Mouse (Mus musculus): ENCODE measurements at regions not wholly inside any gene's neighbourhood (a gene's known extent, or its start where the extent isn't known, plus 50 kb on each side); places are given as distances from the start of the nearest gene placed in this dataset.
"Not testable (repeated sequence)": the region's sequence is repeated elsewhere in the genome, so short reads cannot be mapped to it uniquely, and the experiment has no call there.

DNA sequence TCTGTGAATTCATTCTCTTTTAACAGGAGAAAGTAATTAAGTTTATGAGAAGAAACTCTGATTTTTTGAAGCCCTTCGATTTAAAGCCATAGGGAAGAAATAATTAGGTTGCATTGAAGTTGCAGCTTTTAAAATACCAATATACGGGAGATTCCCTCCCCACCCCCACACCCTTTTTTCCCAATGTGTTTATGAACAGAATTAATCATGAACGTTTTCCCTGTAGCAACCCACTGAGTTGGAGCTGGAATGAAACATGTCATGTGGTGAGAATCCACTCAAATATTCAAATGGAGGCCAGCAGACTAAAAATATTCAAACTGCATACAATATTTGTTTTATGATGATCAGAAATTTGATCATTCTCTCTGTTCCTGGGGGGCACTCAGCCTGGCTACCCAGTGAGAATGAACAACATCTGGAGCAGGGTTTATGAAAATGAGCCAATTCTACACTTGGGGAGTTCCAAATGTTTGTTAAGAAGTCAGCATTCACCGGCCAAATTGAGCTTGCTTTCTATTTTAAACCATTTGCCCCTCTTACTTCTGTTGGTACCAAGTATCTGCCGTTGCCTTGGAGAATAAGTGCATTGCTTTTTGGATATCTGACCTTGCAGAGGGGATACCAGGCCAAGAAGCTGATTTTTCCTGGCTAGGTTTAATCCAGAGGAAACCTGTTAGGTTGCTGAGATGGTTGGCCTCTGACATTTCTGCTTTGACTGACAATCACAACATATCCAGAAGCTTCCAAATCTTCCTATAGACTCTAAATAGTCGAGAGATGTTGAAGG is 127.8 kb upstream of the Arhgap20 start:
- ATAC-seq (ENCODE audit: insufficient number of reproducible peaks, low FRiP score, low TSS enrichment, low read depth): no peak
- Histone ChIP-seq H3K36me3 (no peaks in the 10 kb centered on the region), H3K4me2 (no peak overlapping the region), H3K4me1 (no peaks in the 10 kb centered on the region), H3K9ac (no peak overlapping the region), H3K4me3 (no peak overlapping the region), H3K27me3 (no peaks in the 10 kb centered on the region), H3K9me3 (no peaks in the 10 kb centered on the region), H3K27ac (no peak overlapping the region)
- WGBS: 30% methylated on average over 6 of the region's 6 CpGs

DNA sequence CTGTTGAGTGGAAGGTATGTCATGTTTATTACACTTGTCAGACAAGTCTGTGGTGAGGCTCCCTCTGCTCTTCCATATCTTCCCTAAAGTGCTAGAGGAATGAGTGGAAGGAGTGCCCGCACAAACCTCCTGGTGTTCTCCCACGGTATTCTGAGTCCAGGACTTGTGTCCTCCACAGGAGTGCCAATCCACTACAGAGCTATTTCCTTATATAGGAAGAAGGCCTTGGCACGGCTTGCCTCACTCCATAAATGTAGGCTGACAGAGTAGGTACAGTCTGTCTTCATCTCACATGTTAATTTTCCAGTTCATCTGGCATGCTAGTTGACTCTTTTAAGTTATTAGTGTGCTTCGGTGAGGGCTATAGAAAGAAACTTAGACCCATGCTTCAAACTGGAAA is 123.4 kb upstream of the Arhgap20 start:
- Histone ChIP-seq H3K4me3 (no peak overlapping the region), H3K9me3 (no peaks in the 10 kb centered on the region), H3K4me2 (no peak overlapping the region), H3K27ac (no peak overlapping the region), H3K27me3 (no peaks in the 10 kb centered on the region), H3K4me1 (no peaks in the 10 kb centered on the region), H3K9ac (no peak overlapping the region), H3K36me3 (no peaks in the 10 kb centered on the region)
- no peak for ATAC-seq (ENCODE audit: insufficient number of reproducible peaks, low FRiP score, low TSS enrichment, low read depth)
- WGBS: 74% methylated on average over 4 of the region's 4 CpGs

DNA sequence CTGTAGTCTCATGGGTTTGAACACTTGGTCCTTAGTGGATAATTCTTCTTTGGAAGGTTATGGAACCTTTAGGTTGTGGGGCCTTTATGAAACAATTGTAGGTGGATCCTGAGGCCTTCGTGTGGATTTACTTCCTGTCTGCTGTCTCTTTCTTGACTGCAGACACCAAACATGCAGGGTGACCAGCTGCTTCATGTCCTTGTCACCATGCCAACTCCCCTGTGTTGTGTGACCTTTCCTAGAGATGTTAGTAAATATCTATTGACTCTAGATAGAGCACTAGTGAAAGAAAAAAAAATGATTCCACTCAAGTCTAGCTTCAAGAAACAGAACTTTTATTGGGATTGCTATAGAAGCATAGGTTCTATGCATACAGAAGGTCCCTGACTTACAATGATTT is 119.7 kb upstream of the Arhgap20 start:
- no peak overlapping the region for H3K9ac ChIP-seq

DNA sequence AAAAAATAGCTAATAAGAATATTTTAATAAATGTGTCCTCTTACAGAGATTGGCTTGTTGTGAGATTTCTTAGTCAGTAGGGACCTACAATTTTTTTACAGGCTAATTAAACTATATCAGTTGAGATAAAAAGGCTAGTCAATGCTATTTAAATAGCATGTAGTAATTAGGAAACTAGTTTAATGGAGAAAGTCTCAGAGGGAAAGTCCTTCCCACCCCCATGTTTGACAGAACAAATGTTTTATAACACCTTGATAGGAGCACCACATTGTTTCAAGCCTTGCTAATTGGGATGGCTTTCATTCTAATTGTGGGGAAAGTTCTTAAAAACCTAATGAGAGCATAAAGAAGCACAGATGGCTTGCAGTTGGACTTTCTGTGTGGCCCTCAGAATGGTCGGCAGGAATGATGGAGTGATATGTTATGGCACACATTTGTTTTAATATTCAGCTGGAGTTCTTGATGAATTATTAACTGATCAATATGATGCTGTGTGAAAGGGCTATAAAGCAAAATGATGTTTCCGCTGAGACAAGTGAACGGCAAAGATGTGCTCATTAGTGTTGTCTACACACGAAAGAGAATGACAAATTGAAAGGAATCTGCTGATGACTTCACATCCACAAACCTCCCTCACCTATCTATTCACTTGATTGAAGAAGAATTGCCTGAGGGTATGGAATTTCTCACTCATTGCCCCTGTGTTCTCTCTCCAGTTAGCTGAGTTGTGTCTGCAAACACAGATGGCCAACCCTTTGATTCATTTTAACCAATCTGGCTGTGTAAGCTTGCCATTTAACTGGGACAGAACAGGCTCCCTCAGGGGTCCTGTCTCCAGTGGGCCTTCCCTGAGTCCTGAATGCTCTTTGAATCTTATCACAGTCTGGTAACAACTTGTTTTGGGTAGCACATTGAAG is 111.5 kb upstream of the Arhgap20 start:
- Histone ChIP-seq H3K4me1 (no peaks in the 10 kb centered on the region), H3K4me3 (no peak overlapping the region), H3K36me3 (no peaks in the 10 kb centered on the region), H3K27me3 (no peaks in the 10 kb centered on the region), H3K4me2 (no peak overlapping the region), H3K27ac (no peak overlapping the region), H3K9me3 (no peaks in the 10 kb centered on the region), H3K9ac (no peak overlapping the region)
- 56% methylated on average over 4 of the region's 4 CpGs for WGBS
- ATAC-seq (ENCODE audit: insufficient number of reproducible peaks, low FRiP score, low TSS enrichment, low read depth): no peak

More for the DNA sequence above, 119.7 kb upstream of the Arhgap20 start:
- no peak for ATAC-seq (ENCODE audit: insufficient number of reproducible peaks, low FRiP score, low TSS enrichment, low read depth)
- 53% methylated on average over 1 of the region's 1 CpGs for WGBS
- H3K4me3 ChIP-seq: no peak overlapping the region
- no peak overlapping the region for H3K27ac ChIP-seq
- H3K4me1 ChIP-seq: no peaks in the 10 kb centered on the region
- H3K36me3 ChIP-seq: no peaks in the 10 kb centered on the region
- no peak overlapping the region for H3K4me2 ChIP-seq
- no peaks in the 10 kb centered on the region for H3K27me3 ChIP-seq
- no peaks in the 10 kb centered on the region for H3K9me3 ChIP-seq

DNA sequence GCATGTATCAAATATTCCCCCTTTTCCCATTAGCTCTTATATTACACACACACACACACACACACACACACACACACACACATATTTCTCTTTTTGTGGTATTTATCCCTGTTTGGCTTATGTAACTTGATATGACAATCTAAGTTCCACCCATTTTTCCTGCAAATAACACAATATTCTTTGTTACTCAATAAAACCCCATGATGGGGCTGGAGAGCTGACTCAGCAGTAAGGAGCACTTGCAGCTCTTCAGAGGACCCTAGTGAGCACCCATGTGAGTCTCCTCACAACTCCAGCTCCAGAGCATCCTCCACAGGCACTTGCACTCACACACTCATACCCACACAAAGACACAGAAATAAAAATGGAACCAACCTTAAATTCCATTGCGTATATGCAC is 110.5 kb upstream of the Arhgap20 start:
- H3K4me2 ChIP-seq: no peak overlapping the region
- H3K27ac ChIP-seq: no peak overlapping the region
- H3K4me1 ChIP-seq: no peaks in the 10 kb centered on the region
- H3K36me3 ChIP-seq: no peaks in the 10 kb centered on the region
- no peaks in the 10 kb centered on the region for H3K27me3 ChIP-seq
- ATAC-seq (ENCODE audit: insufficient number of reproducible peaks, low FRiP score, low TSS enrichment, low read depth): no peak
- no peaks in the 10 kb centered on the region for H3K9me3 ChIP-seq
- H3K4me3 ChIP-seq: no peak overlapping the region
- H3K9ac ChIP-seq: no peak overlapping the region
- WGBS: 86% methylated on average over 1 of the region's 1 CpGs

DNA sequence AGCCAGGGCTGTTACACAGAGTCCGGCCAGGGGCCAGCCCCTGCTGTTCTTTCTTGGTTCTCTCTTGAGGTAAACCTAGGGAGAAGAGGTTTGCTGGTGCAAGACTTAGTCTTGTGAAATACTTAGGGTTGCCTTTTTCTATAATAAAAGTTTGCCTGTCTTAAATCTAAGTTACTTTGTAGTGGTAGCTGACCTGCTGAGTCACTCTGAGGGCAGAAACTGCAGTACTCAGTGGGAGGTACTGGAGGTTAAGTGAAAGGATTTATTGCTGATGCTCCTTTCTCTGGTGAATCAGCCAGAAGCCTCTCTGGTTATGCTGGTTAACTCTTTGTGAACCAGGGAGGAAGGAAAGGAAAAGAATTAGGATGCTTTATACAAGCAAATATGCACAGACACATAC is 107.3 kb upstream of the Arhgap20 start:
- H3K27ac ChIP-seq: no peak overlapping the region
- H3K36me3 ChIP-seq: no peaks in the 10 kb centered on the region
- H3K4me2 ChIP-seq: no peak overlapping the region
- no peak overlapping the region for H3K4me3 ChIP-seq
- no peaks in the 10 kb centered on the region for H3K9me3 ChIP-seq
- WGBS: 73% methylated on average over 1 of the region's 1 CpGs
- H3K4me1 ChIP-seq: no peaks in the 10 kb centered on the region
- no peaks in the 10 kb centered on the region for H3K27me3 ChIP-seq
- no peak for ATAC-seq (ENCODE audit: insufficient number of reproducible peaks, low FRiP score, low TSS enrichment, low read depth)
- H3K9ac ChIP-seq: no peak overlapping the region

DNA sequence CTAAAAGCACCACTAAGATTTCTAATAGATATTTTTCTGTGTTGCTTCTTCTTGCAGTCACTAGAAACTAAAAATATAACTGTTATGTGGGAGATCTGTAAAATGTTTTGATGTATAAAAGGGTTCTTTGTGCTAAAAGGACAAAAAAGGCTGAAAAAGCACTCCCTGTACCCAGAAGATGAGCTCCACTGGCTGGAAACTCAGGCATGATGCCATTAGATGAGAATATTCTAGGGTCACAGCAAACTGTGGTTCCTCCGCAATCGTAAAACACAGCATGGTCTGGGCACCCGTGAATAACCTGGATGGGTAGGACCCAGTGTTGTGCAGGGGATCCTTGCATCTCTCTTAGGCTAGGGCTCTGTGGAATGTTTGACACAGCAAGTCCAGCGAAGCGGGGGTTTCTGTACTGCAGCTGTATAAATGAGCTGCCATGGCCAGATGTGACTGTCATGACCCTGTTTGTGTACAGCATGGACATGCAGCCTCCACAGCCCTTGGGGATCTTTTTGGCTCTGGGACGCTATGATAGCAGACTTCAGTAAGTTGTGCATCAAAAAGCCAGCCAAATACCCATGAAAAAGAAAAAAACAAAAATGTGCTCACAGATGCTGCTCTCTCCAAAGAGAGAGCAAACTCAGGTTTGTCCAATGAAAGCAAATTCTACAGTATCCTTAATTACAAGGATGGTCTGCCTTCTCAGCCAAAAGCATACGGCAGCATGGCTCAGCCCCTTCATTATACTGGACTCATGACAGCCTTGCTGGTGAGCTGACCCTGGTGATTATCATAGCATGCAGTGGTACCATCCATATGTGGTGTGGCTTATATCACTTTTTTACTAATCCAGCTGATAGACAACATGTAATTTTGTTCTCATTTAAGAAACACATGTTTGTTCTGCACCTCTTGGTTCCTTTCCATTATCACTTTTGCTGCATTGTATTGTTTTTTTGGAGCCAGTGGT is 103.9 kb upstream of the Arhgap20 start:
- Histone ChIP-seq H3K27ac (no peak overlapping the region), H3K9me3 (no peaks in the 10 kb centered on the region), H3K4me3 (no peak overlapping the region), H3K9ac (no peak overlapping the region), H3K36me3 (no peaks in the 10 kb centered on the region), H3K4me2 (no peak overlapping the region), H3K27me3 (no peaks in the 10 kb centered on the region), H3K4me1 (peaks cover 19% of the 10 kb centered on the region)
- no peak for ATAC-seq (ENCODE audit: insufficient number of reproducible peaks, low FRiP score, low TSS enrichment, low read depth)
- WGBS: 69% methylated on average over 7 of the region's 7 CpGs

DNA sequence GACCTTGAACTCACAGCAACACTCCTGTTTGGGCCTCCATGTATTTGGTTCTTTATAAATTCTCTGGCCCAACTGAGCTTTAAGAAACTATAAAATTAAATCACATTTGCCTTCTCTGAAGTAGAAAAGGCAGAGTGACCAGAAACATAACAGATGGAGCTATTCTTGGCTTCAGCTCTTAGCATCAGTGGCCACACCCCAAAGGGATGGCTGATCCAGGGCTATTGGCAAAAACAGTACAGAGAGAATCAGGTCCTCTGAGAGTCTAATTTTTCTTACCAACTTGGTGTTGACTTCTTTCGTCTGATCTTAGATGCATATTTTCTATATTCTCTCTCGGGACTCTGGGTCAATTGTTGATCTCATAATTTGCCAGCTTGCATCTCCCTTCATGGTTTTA is 103.2 kb upstream of the Arhgap20 start:
- H3K9me3 ChIP-seq: no peaks in the 10 kb centered on the region
- no peak overlapping the region for H3K9ac ChIP-seq
- WGBS: 75% methylated on average over 2 of the region's 2 CpGs
- H3K4me2 ChIP-seq: no peak overlapping the region
- no peak for ATAC-seq (ENCODE audit: insufficient number of reproducible peaks, low FRiP score, low TSS enrichment, low read depth)
- no peak overlapping the region for H3K4me3 ChIP-seq
- no peaks in the 10 kb centered on the region for H3K36me3 ChIP-seq
- H3K4me1 ChIP-seq: peaks cover 19% of the 10 kb centered on the region
- no peak overlapping the region for H3K27ac ChIP-seq
- no peaks in the 10 kb centered on the region for H3K27me3 ChIP-seq

DNA sequence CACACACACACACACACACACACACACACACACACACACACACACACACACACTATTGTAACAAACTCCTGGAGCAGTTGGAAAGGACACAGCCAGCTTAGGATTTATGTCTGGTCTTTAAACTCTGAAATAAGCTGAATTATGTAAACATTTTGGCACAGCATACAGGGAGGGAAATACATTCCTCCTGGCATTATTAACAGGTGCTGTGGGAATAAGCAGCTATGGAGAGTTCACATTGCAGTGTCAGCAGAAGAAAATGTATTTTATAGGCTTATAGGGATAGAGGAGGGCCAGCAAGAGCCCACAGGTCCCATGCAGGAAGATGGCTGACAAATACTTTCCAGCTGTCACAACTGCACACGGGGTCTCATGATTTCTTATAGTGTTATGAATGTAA is 100.8 kb upstream of the Arhgap20 start:
- Histone ChIP-seq H3K36me3 (no peaks in the 10 kb centered on the region), H3K27me3 (no peaks in the 10 kb centered on the region), H3K9ac (no peak overlapping the region), H3K27ac (no peak overlapping the region), H3K4me2 (no peak overlapping the region), H3K4me3 (no peak overlapping the region), H3K9me3 (no peaks in the 10 kb centered on the region), H3K4me1 (peaks cover 19% of the 10 kb centered on the region)
- ATAC-seq (ENCODE audit: insufficient number of reproducible peaks, low FRiP score, low TSS enrichment, low read depth): peak; percentile 74
- 18% methylated on average over 1 of the region's 1 CpGs for WGBS

DNA sequence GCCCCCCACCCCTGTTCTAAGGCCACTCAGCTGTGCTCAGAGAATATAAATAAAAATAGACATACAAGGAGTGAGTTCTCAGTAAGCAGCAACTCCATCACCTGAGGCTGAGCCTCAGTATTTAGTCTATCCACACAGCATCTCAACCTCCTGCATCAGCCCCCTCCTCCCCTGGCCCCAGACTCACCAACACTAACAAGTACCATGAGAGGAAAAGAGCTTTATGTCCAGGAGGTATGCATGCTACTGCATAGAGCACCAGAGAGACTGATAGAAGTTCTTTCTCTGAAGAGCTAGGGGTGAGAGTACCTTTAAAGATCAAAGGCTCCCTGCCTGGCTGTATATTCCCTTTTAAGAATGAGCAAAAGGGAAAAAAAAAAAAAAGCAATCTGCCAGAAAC is 100.3 kb upstream of the Arhgap20 start:
- no peaks in the 10 kb centered on the region for H3K27me3 ChIP-seq
- no peak overlapping the region for H3K4me3 ChIP-seq
- H3K4me1 ChIP-seq: peaks cover 19% of the 10 kb centered on the region
- no peaks in the 10 kb centered on the region for H3K9me3 ChIP-seq
- no peaks in the 10 kb centered on the region for H3K36me3 ChIP-seq
- ATAC-seq (ENCODE audit: insufficient number of reproducible peaks, low FRiP score, low TSS enrichment, low read depth): no peak
- no peak overlapping the region for H3K9ac ChIP-seq
- H3K4me2 ChIP-seq: no peak overlapping the region
- H3K27ac ChIP-seq: peak overlapping the region; percentile 61

DNA sequence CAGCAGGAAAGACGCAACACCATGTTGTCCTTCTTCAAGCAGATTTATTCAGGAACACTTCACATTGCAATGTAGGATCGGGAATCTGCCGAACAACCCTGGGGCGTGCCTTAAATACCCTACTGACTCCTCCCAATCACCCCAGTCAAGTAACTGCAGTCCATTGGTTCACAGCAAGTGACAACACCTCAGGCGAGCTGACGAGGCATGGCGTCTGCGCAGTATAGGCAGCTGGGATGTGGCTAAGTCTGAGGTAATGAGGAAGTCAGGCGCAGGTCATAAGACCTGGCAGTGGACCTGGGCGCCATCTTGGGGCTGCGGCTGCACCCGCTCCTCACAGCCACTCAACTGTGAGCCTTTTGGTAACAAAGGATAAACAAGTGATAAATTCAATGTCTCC is 96.2 kb upstream of the Arhgap20 start:
- H3K27me3 ChIP-seq; H3K4me3 ChIP-seq; ATAC-seq (ENCODE audit: insufficient number of reproducible peaks, low FRiP score, low TSS enrichment, low read depth); H3K4me2 ChIP-seq; H3K9me3 ChIP-seq; H3K27ac ChIP-seq; H3K9ac ChIP-seq; H3K36me3 ChIP-seq: not testable (repeated sequence)
- H3K4me1 ChIP-seq: peaks cover 12% of the 10 kb centered on the region; the same call in 1 of the 2 replicates
- WGBS: 95% methylated on average over 12 of the region's 12 CpGs
